Mouse (Mus musculus) intestine, embryonic 15.5 days (tissue): ENCODE measurements at regions not wholly inside any gene's neighbourhood (a gene's known extent, or its start where the extent isn't known, plus 50 kb on each side); places are given as distances from the start of the nearest gene placed in this dataset.
"Not testable (repeated sequence)": the region's sequence is repeated elsewhere in the genome, so short reads cannot be mapped to it uniquely, and the experiment has no call there.

ENCODE experiments used
- ATAC-seq: fragments of 200-750 bp; cut with Nextera tagmentation; 2 replicates; pipeline ENCODE4 v1.8.0; 2017; ENCODE audit warnings: moderate TSS enrichment, moderate library complexity
- H3K27ac ChIP-seq: fragments of 300-500 bp; sonication (generic); 2 replicates; pipeline ENCODE4 v1.5.1; 2015; ENCODE audit warnings: mild to moderate bottlenecking, inconsistent platforms
- H3K27me3 ChIP-seq: fragments of 300-500 bp; sonication (generic); replicated peaks from 2 replicates; pipeline ENCODE4 v1.6.1; 2015; ENCODE audit warnings: inconsistent platforms
- H3K36me3 ChIP-seq: fragments of 300-500 bp; sonication (generic); 2 replicates; pipeline ENCODE4 v1.6.1; 2015; ENCODE audit warnings: inconsistent platforms
- H3K4me1 ChIP-seq: fragments of 300-500 bp; sonication (generic); replicated peaks from 2 replicates; pipeline ENCODE4 v1.6.1; 2015; ENCODE audit warnings: inconsistent platforms
- H3K4me2 ChIP-seq: fragments of 300-500 bp; sonication (generic); replicated peaks from 2 replicates; pipeline ENCODE4 v1.6.1; 2015; ENCODE audit warnings: mild to moderate bottlenecking, inconsistent platforms
- H3K4me3 ChIP-seq: fragments of 300-500 bp; sonication (generic); replicated peaks from 2 replicates; pipeline ENCODE4 v1.5.1; 2015; ENCODE audit warnings: inconsistent platforms
- H3K9ac ChIP-seq: fragments of 300-500 bp; sonication (generic); 2 replicates; pipeline ENCODE4 v1.6.1; 2015; ENCODE audit warnings: inconsistent platforms
- H3K9me3 ChIP-seq: fragments of 300-500 bp; sonication (generic); 2 replicates; pipeline ENCODE4 v1.6.1; 2016; ENCODE audit warnings: inconsistent platforms
- WGBS: fragments of 180-500 bp; shearing (Covaris S2); methylation state at CpG from one replicate; pipeline ENCODE4 v1.1.7; 2015; 5-methylcytosine and 5-hydroxymethylcytosine counted together

- Histone ChIP-seq H3K27ac (no peak overlapping the region), H3K36me3 (no peaks in the 10 kb centered on the region), H3K4me2 (no peak overlapping the region), H3K9ac (no peak overlapping the region), H3K4me3 (no peak overlapping the region), H3K9me3 (no peaks in the 10 kb centered on the region), H3K27me3 (no peaks in the 10 kb centered on the region), H3K4me1 (no peaks in the 10 kb centered on the region)
- no peak for ATAC-seq
- 66% methylated on average over 7 of the region's 7 CpGs for WGBS
Observed at GRCm38 (mm10) chr11:52460190-52460780, 64.1 kb downstream of the 9530068E07Rik start.

- not testable (repeated sequence) for H3K4me3 ChIP-seq, H3K9ac ChIP-seq, H3K36me3 ChIP-seq, H3K27me3 ChIP-seq, H3K4me1 ChIP-seq, H3K4me2 ChIP-seq, H3K9me3 ChIP-seq, ATAC-seq, H3K27ac ChIP-seq
- WGBS = 68% methylated on average over 6 of the region's 6 CpGs
Observed at GRCm38 (mm10) chr11:52471128-52471527, 74.9 kb downstream of the 9530068E07Rik start.

- not testable (repeated sequence) for H3K4me1 ChIP-seq, H3K9ac ChIP-seq, H3K4me3 ChIP-seq, H3K36me3 ChIP-seq, H3K27me3 ChIP-seq, H3K9me3 ChIP-seq, ATAC-seq, H3K27ac ChIP-seq, H3K4me2 ChIP-seq
- 58% methylated on average over 10 of the region's 10 CpGs for WGBS
Observed at GRCm38 (mm10) chr11:52480111-52480510, 83.9 kb downstream of the 9530068E07Rik start.

GRCm38 (mm10) chr11:52480694-52481093 is 84.5 kb downstream of the 9530068E07Rik start:
- peak; percentile 53 for ATAC-seq
- WGBS = 74% methylated on average over 24 of the region's 24 CpGs
- not testable (repeated sequence) for H3K9me3 ChIP-seq

GRCm38 (mm10) chr11:52483534-52483933 is 87.3 kb downstream of the 9530068E07Rik start:
- not testable (repeated sequence) for H3K27ac ChIP-seq, H3K9me3 ChIP-seq, H3K4me1 ChIP-seq, H3K9ac ChIP-seq, H3K36me3 ChIP-seq, ATAC-seq, H3K4me2 ChIP-seq, H3K4me3 ChIP-seq, H3K27me3 ChIP-seq
- WGBS = 84% methylated on average over 6 of the region's 8 CpGs

More at GRCm38 (mm10) chr11:52480694-52481093, 84.5 kb downstream of the 9530068E07Rik start:
- H3K4me1 ChIP-seq, H3K4me3 ChIP-seq, H3K27ac ChIP-seq, H3K4me2 ChIP-seq, H3K9ac ChIP-seq, H3K27me3 ChIP-seq, H3K36me3 ChIP-seq: not testable (repeated sequence)

- H3K4me1 ChIP-seq, ATAC-seq, H3K27me3 ChIP-seq: not testable (repeated sequence)
Observed at GRCm38 (mm10) chr11:52488538-52488937, 92.3 kb downstream of the 9530068E07Rik start.

GRCm38 (mm10) chr11:52493336-52493735 is 97.1 kb downstream of the 9530068E07Rik start:
- no peak overlapping the region for H3K4me2 ChIP-seq
- no peak overlapping the region for H3K27ac ChIP-seq
- no peaks in the 10 kb centered on the region for H3K4me1 ChIP-seq
- no peak overlapping the region for H3K4me3 ChIP-seq
- no peak overlapping the region for H3K9ac ChIP-seq
- no peak for ATAC-seq
- WGBS = 80% methylated on average over 6 of the region's 6 CpGs
- H3K36me3 ChIP-seq = no peaks in the 10 kb centered on the region
- H3K9me3 ChIP-seq = no peaks in the 10 kb centered on the region
- H3K27me3 ChIP-seq = no peaks in the 10 kb centered on the region

More at GRCm38 (mm10) chr11:52488538-52488937, 92.3 kb downstream of the 9530068E07Rik start:
- H3K4me3 ChIP-seq, H3K9ac ChIP-seq, H3K4me2 ChIP-seq, H3K27ac ChIP-seq, H3K9me3 ChIP-seq, H3K36me3 ChIP-seq: not testable (repeated sequence)
- 68% methylated on average over 4 of the region's 4 CpGs for WGBS

GRCm38 (mm10) chr11:52496908-52497307 is 100.7 kb downstream of the 9530068E07Rik start:
- no peak overlapping the region for H3K4me2 ChIP-seq
- H3K4me1 ChIP-seq = no peaks in the 10 kb centered on the region
- H3K4me3 ChIP-seq = no peak overlapping the region
- H3K9me3 ChIP-seq = no peaks in the 10 kb centered on the region
- H3K36me3 ChIP-seq = no peaks in the 10 kb centered on the region
- H3K27ac ChIP-seq = no peak overlapping the region
- no peaks in the 10 kb centered on the region for H3K27me3 ChIP-seq
- WGBS = 93% methylated on average over 3 of the region's 3 CpGs
- no peak overlapping the region for H3K9ac ChIP-seq
- ATAC-seq = no peak

- peak; percentile 78 for ATAC-seq
- Histone ChIP-seq H3K9me3 (no peaks in the 10 kb centered on the region), H3K4me3 (no peak overlapping the region), H3K27me3 (no peaks in the 10 kb centered on the region), H3K9ac (no peak overlapping the region), H3K4me1 (peaks cover 6% of the 10 kb centered on the region), H3K4me2 (no peak overlapping the region), H3K36me3 (no peaks in the 10 kb centered on the region), H3K27ac (peak overlapping the region; percentile 73)
- WGBS = 10% methylated on average over 10 of the region's 10 CpGs
Observed at GRCm38 (mm10) chr11:52502759-52503365, 106.6 kb downstream of the 9530068E07Rik start.

GRCm38 (mm10) chr11:52511831-52512297 is 115.6 kb downstream of the 9530068E07Rik start:
- H3K4me1 ChIP-seq = no peaks in the 10 kb centered on the region
- no peaks in the 10 kb centered on the region for H3K9me3 ChIP-seq
- ATAC-seq = no peak
- H3K4me3 ChIP-seq = no peak overlapping the region
- WGBS = 50% methylated on average over 4 of the region's 4 CpGs
- no peaks in the 10 kb centered on the region for H3K36me3 ChIP-seq
- no peak overlapping the region for H3K4me2 ChIP-seq
- H3K27ac ChIP-seq = no peak overlapping the region
- no peak overlapping the region for H3K9ac ChIP-seq
- H3K27me3 ChIP-seq = no peaks in the 10 kb centered on the region

GRCm38 (mm10) chr11:52517330-52517729 is 121.1 kb downstream of the 9530068E07Rik start:
- Histone ChIP-seq H3K27me3 (no peaks in the 10 kb centered on the region), H3K9ac (no peak overlapping the region), H3K4me1 (0 out of 2 replicates have a peak, but pooled peaks cover 3% of the 10 kb centered on the region), H3K27ac (no peak overlapping the region), H3K36me3 (no peaks in the 10 kb centered on the region), H3K4me3 (no peak overlapping the region), H3K9me3 (no peaks in the 10 kb centered on the region), H3K4me2 (no peak overlapping the region)
- 70% methylated on average over 5 of the region's 5 CpGs for WGBS
- no peak for ATAC-seq

- H3K4me3 ChIP-seq = no peak overlapping the region
- H3K36me3 ChIP-seq = no peaks in the 10 kb centered on the region
- 0 out of 2 replicates have a peak, but pooled peaks have one; percentile 23 for ATAC-seq
- 57% methylated on average over 3 of the region's 3 CpGs for WGBS
- H3K27me3 ChIP-seq = no peaks in the 10 kb centered on the region
- H3K9ac ChIP-seq = no peak overlapping the region
- no peaks in the 10 kb centered on the region for H3K9me3 ChIP-seq
- no peak overlapping the region for H3K4me2 ChIP-seq
- H3K4me1 ChIP-seq = 0 out of 2 replicates have a peak, but pooled peaks cover 3% of the 10 kb centered on the region
- no peak overlapping the region for H3K27ac ChIP-seq
Observed at GRCm38 (mm10) chr11:52519877-52520276, 123.6 kb downstream of the 9530068E07Rik start.

- H3K36me3 ChIP-seq = no peaks in the 10 kb centered on the region
- no peak overlapping the region for H3K9ac ChIP-seq
- H3K27ac ChIP-seq = no peak overlapping the region
- WGBS = 44% methylated on average over 4 of the region's 4 CpGs
- H3K4me1 ChIP-seq = 0 out of 2 replicates have a peak, but pooled peaks cover 3% of the 10 kb centered on the region
- no peak overlapping the region for H3K4me3 ChIP-seq
- ATAC-seq = no peak
- H3K9me3 ChIP-seq = no peaks in the 10 kb centered on the region
- H3K4me2 ChIP-seq = no peak overlapping the region
- H3K27me3 ChIP-seq = no peaks in the 10 kb centered on the region
Observed at GRCm38 (mm10) chr11:52521879-52522278, 125.7 kb downstream of the 9530068E07Rik start.
